Mouse (Mus musculus) MEL (cell line): ENCODE data around the gene Lyplal1.

ENCODE experiments used
- BHLHE40 ChIP-seq: IDR thresholded peaks from 2 replicates; pipeline ENCODE4 v1.6.1; 2012; ENCODE audit warnings: low read depth, mild to moderate bottlenecking, inconsistent platforms, low read length, improper control_type of control experiment, borderline replicate concordance
- CTCF ChIP-seq, 3 experiments: IDR thresholded peaks in 2 of 3; conservative IDR thresholded peaks in 1 of 3; 2 replicates each; pipeline ENCODE4 v1.5.1; 2011 to 2012; ENCODE audit warnings: low read length in 3 of 3, low read depth in 2 of 3, mild to moderate bottlenecking in 2 of 3, improper control_type of control experiment in 1 of 3, inconsistent platforms in 1 of 3, mixed read lengths in 1 of 3, moderate library complexity in 1 of 3; ENCODE audit not compliant: control insufficient read depth in 1 of 3, insufficient read depth in 1 of 3, poor library complexity in 1 of 3, severe bottlenecking in 1 of 3
- E2F4 ChIP-seq: IDR thresholded peaks from 2 replicates; pipeline ENCODE4 v1.6.1; 2011; ENCODE audit warnings: low read depth, low read length, improper control_type of control experiment, borderline replicate concordance
- ELF1 ChIP-seq: IDR thresholded peaks from 2 replicates; pipeline ENCODE4 v1.6.1; 2014; ENCODE audit warnings: low read depth, mild to moderate bottlenecking, inconsistent platforms, low read length, improper control_type of control experiment, moderate library complexity
- EP300 ChIP-seq, 2 experiments: IDR thresholded peaks; 2 replicates each; pipeline ENCODE4 v1.6.1; 2011; ENCODE audit warnings: improper control_type of control experiment in 2 of 2, low read length in 2 of 2, low read depth in 1 of 2, mild to moderate bottlenecking in 1 of 2
- MAX ChIP-seq: IDR thresholded peaks from 2 replicates; pipeline ENCODE4 v1.6.1; 2011; ENCODE audit warnings: low read length, improper control_type of control experiment
- MAZ ChIP-seq: IDR thresholded peaks from 2 replicates; pipeline ENCODE4 v1.6.1; 2012; ENCODE audit warnings: low read depth, mild to moderate bottlenecking, inconsistent platforms, low read length, improper control_type of control experiment
- POLR2A ChIP-seq, 2 experiments: IDR thresholded peaks; 2 replicates each; pipeline ENCODE4 v1.6.1; 2011 to 2012; ENCODE audit warnings: low read length in 2 of 2, mild to moderate bottlenecking in 2 of 2, control low read depth in 1 of 2, improper control_type of control experiment in 1 of 2, low read depth in 1 of 2, moderate library complexity in 1 of 2; ENCODE audit not compliant: control insufficient read depth in 1 of 2, insufficient read depth in 1 of 2, poor library complexity in 1 of 2
- TAL1 ChIP-seq: IDR thresholded peaks from 2 replicates; pipeline ENCODE4 v1.6.1; 2012; ENCODE audit warnings: mild to moderate bottlenecking, inconsistent platforms, low read length, moderate library complexity, mixed read lengths
- TBP ChIP-seq: IDR thresholded peaks from 2 replicates; pipeline ENCODE4 v1.8.0; 2011; ENCODE audit warnings: low read depth, low read length, improper control_type of control experiment
- USF1 ChIP-seq: IDR thresholded peaks from 2 replicates; pipeline ENCODE4 v1.6.1; 2014; ENCODE audit warnings: low read depth, mild to moderate bottlenecking, inconsistent platforms, low read length, improper control_type of control experiment, moderate library complexity
- ZKSCAN1 ChIP-seq: IDR thresholded peaks from 2 replicates; pipeline ENCODE4 v1.6.1; 2012; ENCODE audit warnings: low read depth, mild to moderate bottlenecking, inconsistent platforms, low read length, improper control_type of control experiment, moderate library complexity
- ZMIZ1 ChIP-seq: IDR thresholded peaks from 2 replicates; pipeline ENCODE4 v1.6.1; 2012; ENCODE audit warnings: low read depth, mild to moderate bottlenecking, inconsistent platforms, low read length, improper control_type of control experiment, moderate library complexity

GRCm38 (mm10) chr1:186128940-186129339 lies 11.8 kb upstream of the Lyplal1 start:
- TF ChIP-seq POLR2A (IDR thresholded peaks at IDR 0.05; ENCODE audit: control insufficient read depth in 1 of 2, insufficient read depth in 1 of 2, low read depth in 1 of 2, low read length in 2 of 2, poor library complexity in 1 of 2) (no peak), TBP (no peak), E2F4 (no peak), ELF1 (no peak), CTCF (IDR thresholded peaks at IDR 0.05 in 2 of 3, conservative IDR thresholded peaks at IDR 0.05 in 1 of 3; ENCODE audit: control insufficient read depth in 1 of 3, insufficient read depth in 1 of 3, low read depth in 2 of 3, low read length in 3 of 3, poor library complexity in 1 of 3, severe bottlenecking in 1 of 3) (no peak), EP300 (IDR thresholded peaks at IDR 0.05; ENCODE audit: low read depth in 1 of 2, low read length in 2 of 2) (no peak), TAL1 (no peak), ZMIZ1 (no peak), MAZ (no peak), MAX (no peak), BHLHE40 (no peak), USF1 (no peak), ZKSCAN1 (no peak)
